Mouse (Mus musculus) small intestine, adult 2 months (tissue): ENCODE measurements around the gene Mgp.

Experiments used
- CTCF ChIP-seq: fragments of 200-500 bp; IDR thresholded peaks from 2 replicates; pipeline ENCODE4 v1.5.1; 2012; ENCODE audit warnings: low read depth, mild to moderate bottlenecking, control low read depth, inconsistent platforms, low read length, moderate library complexity, mixed read lengths; ENCODE audit not compliant: insufficient replicate concordance, insufficient read length; ENCODE audit errors: extremely low read depth
- POLR2A ChIP-seq: fragments of 200-500 bp; IDR thresholded peaks from 2 replicates; pipeline ENCODE4 v1.6.1; 2012; ENCODE audit warnings: low read depth, mild to moderate bottlenecking, control low read depth, inconsistent platforms, low read length, moderate library complexity

DNA sequence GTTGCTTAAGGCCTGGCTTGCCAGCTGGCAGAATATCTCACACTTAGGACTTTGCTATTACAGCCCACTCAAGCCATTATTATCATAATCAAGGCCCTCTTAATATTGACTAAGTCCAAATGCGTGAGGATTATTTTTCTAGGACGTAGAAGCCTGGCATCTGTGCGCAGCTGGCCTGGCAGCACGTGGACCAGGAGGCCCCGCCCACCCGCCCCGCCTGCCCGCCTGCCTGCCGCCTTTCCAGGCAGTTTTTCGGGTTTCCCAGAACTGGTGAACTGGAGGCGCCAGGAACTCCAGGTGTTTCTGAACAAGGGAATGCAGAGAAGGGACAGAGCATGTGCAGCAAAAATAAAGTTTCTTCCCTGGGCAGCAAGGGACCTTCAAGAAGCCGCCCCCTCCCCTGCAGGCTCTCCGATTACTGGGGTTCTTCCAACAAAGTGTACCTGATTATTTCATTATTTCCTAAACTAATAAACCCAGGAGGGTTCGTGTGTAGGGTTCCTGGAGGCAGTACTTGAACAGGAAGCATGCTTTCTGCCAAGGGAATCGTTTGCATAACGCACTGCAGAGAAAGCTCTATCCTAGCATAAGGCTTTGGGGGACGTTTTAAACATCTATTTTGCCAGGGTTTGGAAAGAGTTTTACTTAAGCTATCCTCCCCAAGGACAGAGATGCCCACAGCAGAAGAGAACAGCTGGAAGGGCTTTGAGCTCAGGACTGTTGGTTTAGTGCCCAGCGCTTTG lies 37.9 kb upstream of the Mgp start:
- TF ChIP-seq POLR2A (no peak), CTCF (no peak)
